Mouse (Mus musculus): Measurements from ENCODE around the gene Slc35f5.
"Not testable (repeated sequence)": the region's sequence is repeated elsewhere in the genome, so short reads cannot be mapped to it uniquely, and the experiment has no call there.

The Slc35f5 gene

DNA sequence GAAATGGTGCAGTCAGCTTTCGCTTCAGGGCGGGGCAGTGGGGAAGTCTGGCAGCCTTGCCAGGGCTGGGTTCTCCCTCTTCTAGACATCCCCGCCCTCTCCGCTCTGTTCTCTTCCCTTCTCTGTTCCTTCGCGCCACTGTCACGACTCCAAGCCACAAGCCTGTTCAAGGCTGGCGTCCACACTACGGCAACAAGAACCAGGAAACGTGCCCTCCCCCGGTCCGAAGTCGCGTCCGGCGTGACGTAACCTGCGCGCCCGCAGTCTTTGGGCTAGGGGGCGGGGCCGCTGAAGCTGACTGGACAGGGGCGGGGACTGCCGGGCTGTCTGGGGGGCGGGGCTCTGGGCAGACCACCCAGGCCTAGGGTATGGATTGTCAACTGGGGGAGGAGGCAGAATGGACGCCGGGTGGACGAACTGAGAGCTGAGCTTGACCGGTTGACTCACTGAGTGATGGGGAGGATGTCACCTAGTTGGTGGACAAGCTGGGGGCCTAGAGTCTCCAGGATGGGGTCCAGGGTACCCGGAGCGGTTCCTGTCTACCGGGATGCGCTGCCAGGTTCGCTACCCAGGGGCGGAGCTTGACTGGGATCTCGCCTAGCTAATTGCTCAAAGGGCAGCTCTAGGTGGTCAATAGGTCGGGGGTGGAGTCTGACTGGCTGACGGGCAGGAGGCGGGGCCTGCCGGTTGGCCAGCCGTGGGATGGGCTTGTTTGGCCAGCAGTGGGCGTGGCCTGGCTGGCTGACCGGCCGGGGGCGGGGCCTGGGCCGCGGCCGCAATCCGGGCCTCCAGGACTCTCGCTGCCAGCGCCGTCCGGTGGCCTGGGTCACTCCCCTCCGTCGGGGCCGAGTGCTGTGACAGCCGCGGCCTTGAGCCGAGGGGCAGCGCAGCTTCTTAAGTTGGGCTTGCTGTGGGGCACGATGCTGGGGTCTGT lies at the start of gene Slc35f5:
Gene Slc35f5, plus strand, starts transcription at position 337 of the 934 bp plus-strand sequence.
- DNase-seq (ENCODE audit: low spot score) = peak; percentile 77

DNA sequence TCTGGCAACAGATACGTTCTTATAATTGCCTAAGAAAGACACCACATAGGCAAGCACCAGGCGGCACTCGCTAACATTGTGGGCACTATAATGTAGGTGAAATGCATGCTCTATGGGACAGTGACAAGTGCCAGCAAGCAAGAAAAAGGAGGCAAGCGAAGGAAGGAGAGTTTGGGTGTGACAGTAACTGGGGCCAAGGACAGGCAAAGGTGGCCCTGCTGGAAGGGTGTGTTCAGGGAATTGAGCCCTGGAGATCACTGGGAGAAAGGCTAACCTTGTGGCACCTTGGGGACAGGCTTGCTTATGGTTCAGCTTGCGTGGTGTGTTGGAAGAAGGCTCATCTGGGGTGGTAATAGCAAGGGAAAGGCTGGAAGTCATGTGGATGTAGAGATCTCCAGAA lies 45.7 kb upstream of the Slc35f5 start:
- no peak for DNase-seq (ENCODE audit: low spot score)

DNA sequence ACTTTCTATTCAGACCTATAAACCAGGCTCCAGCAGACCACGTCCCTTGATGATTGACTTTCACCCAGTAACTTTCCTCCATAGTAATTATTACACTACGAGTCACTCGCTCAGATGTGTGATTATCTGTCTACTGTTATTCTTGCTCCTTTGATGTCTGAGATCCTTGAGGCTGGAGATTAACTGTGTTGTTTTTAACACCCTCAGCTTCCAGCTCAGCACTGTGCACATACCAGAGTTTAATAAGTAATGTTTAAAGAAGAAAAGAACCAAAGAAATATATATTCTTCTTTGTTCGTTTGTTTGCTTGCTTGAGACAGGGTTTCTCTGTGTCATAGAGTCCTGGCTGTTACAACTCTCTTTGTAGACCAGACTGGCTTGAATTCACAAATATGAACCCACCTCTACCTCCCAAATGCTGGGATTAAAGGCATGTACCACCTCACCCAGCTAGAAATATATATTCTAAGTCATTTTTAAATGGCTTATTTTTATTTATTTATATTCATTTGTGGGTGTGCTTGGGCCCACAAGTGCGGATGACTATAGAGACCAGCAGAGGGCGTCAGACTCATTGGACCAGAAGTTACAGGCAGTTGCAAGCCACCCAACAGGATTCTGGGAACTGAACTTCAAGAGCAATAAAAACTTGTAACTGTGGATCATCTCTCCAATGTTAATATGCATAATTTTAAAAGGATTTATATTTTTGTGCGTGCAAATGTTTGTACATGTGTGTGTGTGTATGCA lies 43.3 kb upstream of the Slc35f5 start:
- DNase-seq (ENCODE audit: low spot score) = no peak

DNA sequence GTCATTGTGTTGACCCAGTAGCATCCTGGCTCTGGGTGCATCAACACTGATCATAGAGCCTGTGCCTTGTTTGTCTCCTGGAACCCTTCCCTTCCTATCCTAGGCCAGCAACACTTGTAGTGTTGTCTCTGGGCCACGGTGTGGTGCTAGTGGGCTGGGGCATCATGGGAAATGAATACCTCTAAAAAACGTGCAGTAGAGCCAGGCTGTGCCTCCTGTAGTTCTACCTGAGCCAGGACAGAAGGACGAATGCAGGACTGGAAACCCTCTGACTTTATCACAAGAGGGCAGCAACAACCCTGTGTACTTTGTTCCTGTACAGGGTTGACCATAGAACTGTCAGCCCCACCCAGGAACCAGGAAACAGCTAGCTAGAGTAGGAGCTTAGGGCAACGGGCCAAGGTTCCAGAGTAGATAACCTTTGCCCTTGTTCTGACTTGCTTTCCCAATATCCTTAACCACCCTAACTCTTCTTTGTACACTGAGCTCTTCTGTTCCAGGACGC lies 41.2 kb upstream of the Slc35f5 start:
- no peak for DNase-seq (ENCODE audit: low spot score)

DNA sequence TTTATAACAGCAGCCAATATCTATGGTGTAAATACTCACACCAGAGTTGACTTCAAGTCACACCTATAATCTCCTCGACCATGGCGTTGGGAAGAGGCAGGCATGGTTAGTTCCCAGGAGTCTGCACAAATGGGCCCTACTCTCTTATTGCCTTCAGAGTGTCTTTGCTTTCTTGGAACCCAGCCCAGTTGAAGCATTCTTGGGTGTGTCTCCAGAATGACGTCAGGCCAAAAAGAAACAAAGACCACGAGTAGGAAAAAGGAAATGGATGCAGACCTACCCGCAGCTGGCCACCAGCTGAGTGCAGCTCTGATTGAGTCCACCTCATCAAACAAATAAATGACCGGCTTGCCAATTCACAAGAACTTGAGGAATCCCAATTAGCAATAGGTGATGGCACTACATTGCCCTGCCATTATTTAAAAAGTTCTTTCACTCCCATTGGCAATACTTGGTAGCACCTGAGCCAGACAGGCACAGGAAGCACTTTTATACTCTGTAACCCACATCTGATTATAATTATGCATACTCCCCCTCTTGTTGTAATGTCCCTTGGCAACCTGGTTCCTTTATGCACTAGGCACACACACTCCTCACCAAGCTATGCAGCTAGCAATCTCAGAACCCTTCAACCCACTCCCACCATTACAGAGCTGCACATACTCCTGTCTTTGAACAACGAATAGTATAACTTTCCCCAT lies 34.3 kb upstream of the Slc35f5 start:
- DNase-seq (ENCODE audit: low spot score) = no peak

DNA sequence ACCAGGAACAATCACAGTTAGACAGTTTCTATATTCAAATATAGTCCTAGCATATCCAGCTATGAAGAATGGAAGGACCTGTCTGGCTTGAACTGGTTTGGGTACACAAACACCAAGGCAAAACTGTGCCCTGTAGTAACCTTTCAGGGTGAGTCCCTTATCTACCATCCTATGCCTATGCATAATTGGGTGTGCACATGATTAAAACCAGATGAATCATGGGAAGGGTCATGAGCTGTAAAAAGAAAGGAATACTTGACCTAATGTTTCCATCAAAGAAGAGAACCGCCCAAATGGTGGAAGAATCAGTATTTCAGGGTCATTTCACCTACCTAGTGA lies 33.8 kb upstream of the Slc35f5 start:
- no peak for DNase-seq (ENCODE audit: low spot score)

DNA sequence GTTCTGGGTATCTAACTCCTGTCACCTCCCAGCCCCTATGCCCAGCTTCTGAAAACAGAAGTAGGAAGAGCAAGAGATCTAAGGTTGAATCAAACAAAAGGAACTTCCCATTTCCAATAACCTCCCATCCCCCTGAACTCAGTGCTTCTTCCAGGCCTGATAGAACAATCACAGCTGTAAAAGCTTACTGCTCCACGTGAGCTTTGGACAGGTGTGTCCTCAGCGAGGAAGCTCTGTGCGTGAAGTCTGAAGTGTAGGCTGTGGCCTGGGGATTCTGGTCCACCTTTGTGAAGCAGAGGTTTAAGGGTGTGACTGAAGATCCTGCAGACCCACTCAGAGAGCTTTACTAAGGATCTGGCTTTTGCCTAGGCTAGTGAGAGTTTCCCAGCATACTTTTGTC lies 33.0 kb upstream of the Slc35f5 start:
- DNase-seq (ENCODE audit: low spot score) = no peak

DNA sequence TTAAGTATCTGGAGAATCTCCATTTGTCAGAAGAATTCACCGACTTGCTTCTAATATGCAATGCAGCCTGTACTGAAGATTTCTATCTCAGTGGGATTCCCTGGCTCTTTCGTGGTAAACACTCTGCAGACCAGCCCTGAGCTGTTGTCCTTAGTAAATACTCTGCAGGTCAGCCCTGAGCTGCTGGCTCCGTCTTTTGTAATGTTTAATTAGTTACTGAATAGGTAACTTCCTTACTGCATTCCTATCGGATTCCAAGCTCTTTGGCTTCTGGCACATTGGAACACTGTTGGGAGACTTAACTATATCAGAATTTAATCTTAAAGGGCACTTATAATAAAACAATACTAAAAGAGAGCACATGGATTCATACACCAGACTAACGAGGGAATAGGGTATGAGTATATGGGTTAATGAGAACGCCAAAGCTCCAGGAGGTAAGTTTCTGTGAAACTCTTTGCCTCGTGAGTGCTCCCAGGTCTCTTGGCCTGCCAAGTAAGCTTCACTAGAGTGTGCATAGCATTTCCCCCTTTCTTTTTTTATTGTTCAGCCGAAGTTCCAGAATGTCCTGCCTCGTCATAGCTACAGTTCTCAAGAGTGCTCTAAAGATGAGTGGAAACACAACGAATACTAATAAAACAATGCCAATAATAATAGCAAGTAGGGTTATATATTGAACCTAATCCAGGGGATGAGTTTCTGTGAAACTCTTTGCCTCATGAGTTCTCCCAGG lies 27.0 kb upstream of the Slc35f5 start:
- not testable (repeated sequence) for DNase-seq (ENCODE audit: low spot score)

DNA sequence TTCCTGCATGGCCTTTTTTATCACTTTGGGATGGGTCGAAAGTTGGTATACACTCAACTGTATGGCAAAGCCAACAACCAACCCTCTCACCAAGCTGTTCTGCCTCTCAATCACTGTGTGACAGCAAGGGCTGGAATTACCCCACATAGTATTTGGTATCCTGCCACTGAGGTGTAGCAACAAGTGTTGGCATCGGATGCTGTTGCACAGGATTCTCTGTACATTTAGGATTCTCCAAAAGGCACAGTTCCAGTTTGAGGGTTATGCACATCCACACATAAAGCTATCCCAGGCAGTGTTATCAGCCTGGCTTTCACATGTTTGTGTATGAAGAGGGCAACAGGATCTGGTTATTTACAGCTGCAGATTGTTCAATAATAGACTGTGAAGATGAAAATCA lies 23.3 kb upstream of the Slc35f5 start:
- DNase-seq (ENCODE audit: low spot score) = no peak

DNA sequence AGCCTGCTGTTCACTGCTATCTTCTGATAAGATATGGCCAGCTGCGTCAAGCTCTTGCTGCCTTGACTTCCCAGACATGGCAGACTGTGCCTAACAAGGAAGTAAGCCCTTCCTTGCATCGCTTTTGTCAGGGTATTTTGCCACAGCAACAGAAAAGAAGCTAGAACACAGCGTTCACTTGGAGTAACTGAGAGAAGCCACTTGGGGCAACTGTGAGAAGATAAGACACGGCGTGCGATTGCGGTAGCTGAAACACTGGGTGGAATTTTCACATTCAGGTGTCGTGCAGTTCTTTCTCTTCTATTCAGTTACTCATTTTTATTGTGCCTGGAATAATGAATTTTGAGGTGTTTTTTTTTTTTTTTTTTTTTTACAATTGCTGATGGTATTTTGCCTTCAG lies 22.6 kb upstream of the Slc35f5 start:
- no peak for DNase-seq (ENCODE audit: low spot score)

DNA sequence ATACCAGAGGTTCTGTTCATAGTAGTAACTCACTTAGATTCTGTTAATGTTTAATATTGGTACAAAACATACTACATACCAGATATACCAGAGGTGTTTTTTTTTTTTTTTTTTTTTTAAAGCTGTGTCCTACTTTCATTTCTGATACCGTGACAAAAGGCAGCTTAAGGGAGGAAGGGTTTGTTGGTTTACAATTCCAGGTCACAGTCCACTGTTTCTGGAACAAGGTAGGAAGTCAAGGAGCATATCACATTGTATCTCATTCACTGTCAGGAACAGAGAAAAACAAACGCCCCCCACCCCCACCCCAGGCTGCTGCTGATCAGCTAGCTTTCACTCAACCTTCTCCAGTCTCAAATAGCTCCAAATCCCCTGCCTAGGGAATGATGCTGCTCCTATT lies 21.1 kb upstream of the Slc35f5 start:
- no peak for DNase-seq (ENCODE audit: low spot score)

DNA sequence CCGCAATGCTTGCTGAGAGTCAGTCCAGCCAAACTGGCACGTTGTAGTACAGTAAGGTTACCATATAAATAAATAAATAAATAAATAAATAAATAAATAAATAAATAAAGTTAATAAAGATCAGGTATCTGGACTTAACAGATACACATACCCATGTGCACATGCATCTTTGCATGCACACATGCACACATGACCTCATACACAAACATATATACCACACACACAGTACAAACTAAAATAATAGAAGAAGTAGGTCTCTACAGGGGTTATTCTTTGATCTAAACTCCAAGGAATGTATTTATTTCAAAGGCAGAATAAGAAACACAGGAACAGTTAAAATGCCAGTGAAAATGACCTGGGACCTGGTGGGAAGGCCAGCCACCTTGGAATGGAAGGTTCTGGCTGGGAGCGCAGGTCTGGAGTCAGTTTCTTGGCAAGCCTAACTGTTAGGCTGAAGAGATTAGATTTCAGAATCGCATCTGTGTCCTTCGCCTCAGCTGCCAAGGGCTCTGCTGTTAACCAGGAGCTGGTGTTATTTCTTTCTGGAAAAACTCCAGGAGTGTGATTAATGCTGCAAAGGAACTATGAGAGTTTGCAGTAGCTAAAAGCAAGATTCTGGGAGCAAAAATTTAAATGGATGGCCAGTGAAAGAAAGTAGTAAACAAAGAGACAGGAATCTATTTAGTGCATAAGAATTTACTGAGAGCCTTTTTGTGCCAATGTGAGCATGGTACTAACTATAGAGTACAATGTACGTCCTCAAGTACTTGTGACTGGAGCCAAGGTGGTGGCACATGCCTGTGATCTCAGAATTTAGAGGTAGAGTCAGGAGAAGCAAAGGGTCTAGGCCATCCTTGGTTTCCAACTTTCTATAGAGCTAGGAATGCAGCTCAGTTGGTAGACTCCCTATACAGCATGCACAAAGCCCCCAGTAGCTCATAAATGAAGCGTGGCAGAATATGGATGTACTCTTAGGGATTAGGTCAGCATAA lies 18.1 kb upstream of the Slc35f5 start:
- DNase-seq (ENCODE audit: low spot score) = no peak

DNA sequence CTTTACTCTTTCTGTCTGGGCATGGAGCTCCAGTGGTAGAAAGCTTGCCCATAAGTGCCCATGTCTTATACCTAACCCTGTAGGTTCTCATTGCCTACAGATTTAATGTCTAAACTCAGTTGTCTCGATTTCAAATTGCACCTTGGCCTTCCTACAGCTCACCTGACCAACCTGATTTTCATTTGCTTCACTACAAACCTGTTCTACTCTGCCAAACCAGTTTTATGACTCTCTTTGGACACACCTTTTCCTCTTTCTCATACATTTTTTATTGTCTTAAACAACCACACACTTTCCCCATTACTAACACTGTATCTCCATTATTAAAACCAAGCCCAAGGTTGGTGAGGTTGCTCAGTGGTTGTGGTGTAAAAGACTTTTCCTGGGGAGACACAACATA lies 10.5 kb upstream of the Slc35f5 start:
- no peak for DNase-seq (ENCODE audit: low spot score)

DNA sequence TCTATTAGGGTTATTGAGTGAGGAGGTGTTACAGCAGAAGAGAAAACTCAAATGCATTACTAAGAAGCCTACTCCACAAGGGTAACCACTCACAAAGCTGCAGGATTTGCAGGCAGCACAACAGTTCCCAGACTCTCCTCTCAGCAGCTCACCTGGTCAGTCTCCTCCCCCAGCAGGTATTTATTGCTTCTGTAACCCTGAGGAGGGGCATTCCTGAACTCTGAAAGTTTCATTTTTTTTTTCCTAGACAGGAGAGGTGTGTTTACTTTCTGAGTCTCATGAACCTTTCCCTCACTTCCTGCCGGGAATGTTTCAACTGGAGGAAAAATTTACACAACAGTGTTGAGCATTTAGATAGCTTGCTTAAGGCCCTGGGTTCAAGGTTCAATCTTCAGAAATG lies 10.0 kb upstream of the Slc35f5 start:
- DNase-seq (ENCODE audit: low spot score) = no peak

DNA sequence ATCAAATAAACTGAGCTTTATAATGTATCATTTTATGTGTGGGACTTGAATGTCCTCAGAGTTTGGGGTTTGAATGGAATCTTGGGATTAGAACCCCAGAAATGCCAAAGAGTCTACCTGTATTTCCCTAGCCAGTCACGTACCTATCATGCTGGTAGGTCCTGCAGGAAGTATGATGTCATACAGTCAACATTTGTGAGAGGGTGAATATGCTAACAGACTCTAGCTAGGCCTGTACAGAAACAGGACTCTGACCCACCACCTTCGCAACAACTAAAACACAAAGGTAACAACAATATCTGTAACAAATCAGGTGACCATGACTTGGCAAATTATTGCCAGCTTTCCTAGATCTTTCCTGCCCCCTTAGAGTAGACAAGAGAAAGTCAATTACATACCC lies 8.8 kb upstream of the Slc35f5 start:
- DNase-seq (ENCODE audit: low spot score) = no peak

DNA sequence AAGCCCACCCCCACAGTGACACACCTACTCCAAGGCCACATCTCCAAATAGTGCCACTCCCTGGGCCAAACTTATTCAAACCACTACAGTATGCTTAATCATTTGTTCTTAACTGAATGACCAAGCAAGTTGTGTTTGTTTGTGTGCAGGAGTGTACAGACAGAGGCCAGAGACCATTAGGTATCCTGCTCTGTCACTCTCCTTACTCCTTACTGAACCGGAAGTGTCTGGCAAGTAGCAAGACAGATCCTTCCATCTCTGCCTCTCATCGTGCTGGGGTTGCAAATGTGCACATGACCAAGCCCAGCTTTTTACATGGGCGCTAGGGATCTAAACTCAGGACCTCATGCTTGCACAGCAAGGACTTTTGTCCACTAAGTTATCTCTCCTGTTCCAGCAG lies 1.1 kb upstream of the Slc35f5 start:
- no peak for DNase-seq (ENCODE audit: low spot score)

DNA sequence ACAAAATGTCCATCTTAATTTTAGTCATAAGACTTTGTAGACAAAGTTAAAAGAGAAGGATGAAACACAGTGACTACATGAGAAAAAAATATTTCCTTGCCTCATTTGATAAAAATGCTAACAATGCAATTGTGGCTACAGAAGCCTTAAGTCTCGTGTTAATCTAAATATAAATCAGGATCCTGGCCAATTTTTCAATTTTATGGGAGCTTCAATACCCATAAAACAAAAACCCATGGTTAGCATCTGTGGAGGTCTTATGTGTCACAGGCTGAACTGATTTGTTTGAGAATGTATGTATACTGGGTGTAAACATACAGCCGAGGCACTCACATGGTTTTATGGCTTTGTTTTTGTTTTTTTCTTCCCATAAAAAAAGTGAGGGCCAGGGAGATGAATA lies 674 bp upstream of the Slc35f5 start:
- DNase-seq (ENCODE audit: low spot score) = no peak

DNA sequence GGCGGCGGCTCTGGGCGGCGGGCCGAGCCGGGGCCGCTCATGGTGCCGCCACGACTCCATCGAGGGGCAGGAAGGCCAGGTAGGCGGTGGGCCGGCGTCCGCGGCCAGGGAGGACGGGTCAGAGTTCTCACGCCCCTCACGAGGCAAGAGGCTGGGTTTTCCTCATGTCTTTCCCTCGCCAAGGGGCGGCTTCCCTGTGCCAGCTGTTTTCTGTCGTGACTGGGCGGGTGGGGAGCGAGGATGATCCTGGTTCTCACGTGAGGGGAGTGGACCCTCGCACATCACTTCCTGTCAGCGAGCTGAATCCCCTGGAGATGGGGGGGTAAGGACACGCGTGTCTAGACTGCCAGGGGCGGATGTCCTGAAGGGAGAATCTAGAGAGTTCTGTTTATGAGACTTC lies 811 bp downstream of the Slc35f5 start:
- no peak for DNase-seq (ENCODE audit: low spot score)

DNA sequence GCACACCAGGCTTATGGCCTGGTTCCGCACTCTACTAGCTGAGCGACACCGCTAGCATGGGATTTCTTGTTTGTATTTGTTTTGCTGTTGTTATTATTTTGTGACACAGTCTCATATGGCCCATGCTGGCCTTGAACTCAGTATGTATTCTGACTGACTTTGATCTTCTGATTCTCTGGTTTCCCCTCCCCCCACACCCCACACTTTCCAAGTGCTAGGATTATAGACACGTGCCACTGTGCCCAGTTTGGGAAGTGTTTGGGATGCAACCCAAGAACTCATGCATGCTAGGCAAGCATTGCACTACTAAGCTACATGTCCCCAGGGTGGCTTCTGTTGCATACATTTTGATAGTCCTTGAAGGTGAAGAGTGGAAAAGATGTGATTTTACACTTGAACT lies 1.4 kb downstream of the Slc35f5 start:
- no peak for DNase-seq (ENCODE audit: low spot score)

DNA sequence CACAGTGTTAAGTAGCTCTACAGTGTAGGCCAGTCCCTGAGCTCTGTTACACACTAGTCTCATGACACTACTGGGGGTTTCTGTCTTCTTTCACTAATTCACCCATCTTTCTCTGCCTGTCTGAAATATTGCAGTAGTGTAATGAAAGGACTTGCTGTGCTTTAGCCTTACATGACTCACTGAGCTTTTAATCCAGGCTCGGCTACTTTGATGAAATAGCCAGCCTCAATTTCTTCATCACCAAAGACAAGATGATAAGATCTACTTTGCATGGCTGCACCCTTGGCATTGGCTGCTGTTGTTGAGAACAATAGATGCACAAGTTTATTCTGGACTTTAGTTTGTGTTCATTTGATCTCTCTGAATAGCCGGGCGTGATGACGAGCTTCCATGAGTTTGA lies 7.7 kb downstream of the Slc35f5 start:
- DNase-seq (ENCODE audit: low spot score) = no peak

DNA sequence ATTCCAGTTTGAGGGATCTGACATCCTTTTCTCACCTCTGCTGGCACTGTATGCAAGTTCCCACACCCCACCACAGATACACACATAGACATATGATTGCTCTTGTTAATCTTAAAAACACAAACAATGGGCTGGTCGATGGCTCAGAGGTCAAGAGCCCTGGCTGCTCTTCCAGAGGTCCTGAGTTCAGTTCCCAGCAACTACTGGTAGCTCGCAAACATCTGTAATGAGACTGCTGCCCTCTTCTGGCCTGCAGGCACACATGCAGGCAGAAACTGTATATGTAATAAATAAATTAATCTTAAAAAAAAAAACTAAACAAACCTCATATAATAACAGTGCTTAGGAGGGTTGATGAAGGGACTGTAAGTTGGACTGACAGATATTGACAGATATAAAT lies 13.8 kb downstream of the Slc35f5 start:
- no peak for DNase-seq (ENCODE audit: low spot score)
